ENCODE assay signal across 35 mouse cellular contexts in the genomic region with DNA sequence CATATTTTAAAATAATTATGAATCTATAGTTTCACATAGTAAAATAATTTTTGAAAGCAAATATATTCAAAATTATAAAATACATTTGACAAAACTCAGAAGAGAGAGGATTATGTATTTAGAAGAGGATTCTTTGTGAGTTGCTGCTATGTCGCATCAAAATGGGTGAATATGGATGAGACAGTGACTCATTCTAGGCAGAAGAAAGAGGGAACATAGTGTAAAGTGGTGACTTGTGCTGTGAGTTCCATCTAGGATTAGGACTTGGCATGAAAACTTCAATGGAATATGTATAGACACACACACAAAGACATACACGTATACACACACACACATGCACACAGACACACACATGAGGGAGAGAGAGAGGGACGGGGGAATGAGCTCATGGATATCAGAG.
"Had no signal": no experiment of that assay in that cellular context is flagged by ENCODE, and none has a peak within 500 bp of the region (broad histone marks: within the 10 kb centered on the region; RNA-seq: fewer than 3 reads in every experiment).

No protein-coding gene starts in this region.

- H3K36me3 ChIP-seq: heart, embryonic 10.5 days; heart, embryonic 12.5 days; heart, embryonic 13.5 days; heart, embryonic 15.5 days; hindbrain, embryonic 10.5 days; hindbrain, embryonic 12.5 days; hindbrain, embryonic 13.5 days; hindbrain, embryonic 15.5 days; intestine, embryonic 15.5 days; kidney, embryonic 15.5 days had no signal

- H3K27me3 ChIP-seq: heart, embryonic 12.5 days; heart, embryonic 13.5 days; heart, embryonic 15.5 days; hindbrain, embryonic 12.5 days; hindbrain, embryonic 13.5 days; hindbrain, embryonic 15.5 days; intestine, embryonic 15.5 days; kidney, embryonic 15.5 days had no signal

- H3K4me1 ChIP-seq: heart, embryonic 10.5 days; heart, embryonic 12.5 days; heart, embryonic 13.5 days; heart, embryonic 15.5 days; hindbrain, embryonic 10.5 days; hindbrain, embryonic 12.5 days; hindbrain, embryonic 13.5 days; hindbrain, embryonic 15.5 days; intestine, embryonic 15.5 days; kidney, embryonic 15.5 days had no signal

- ATAC-seq: hindbrain, embryonic 16.5 days; hindbrain, postnatal 0 days; inflammation-experienced regulatory T-cells, adult 6 months; intestine, embryonic 15.5 days; intestine, postnatal 0 days had no signal

- H3K9me3 ChIP-seq: heart, embryonic 10.5 days; heart, embryonic 12.5 days; heart, embryonic 13.5 days; heart, embryonic 15.5 days; hindbrain, embryonic 10.5 days; hindbrain, embryonic 12.5 days; hindbrain, embryonic 13.5 days; hindbrain, embryonic 15.5 days; intestine, embryonic 15.5 days; kidney, embryonic 15.5 days had no signal

- DNase-seq: heart, postnatal 10 days; heart, postnatal 14 days; heart, postnatal 36 days; heart, postnatal 4 days; kidney, adult 11 months; kidney, adult 18-20 months; kidney, adult 2 months; kidney, adult 8-10 months; kidney, adult 9 months; kidney, postnatal 10 days; kidney, postnatal 14 days; kidney, postnatal 25 days; kidney, postnatal 36 days; kidney, postnatal 4 days; layer of hippocampus, adult 9-11 months; layer of hippocampus, postnatal 36 days had no signal

- H3K9ac ChIP-seq: heart, embryonic 12.5 days; heart, embryonic 13.5 days; heart, embryonic 15.5 days; hindbrain, embryonic 12.5 days; hindbrain, embryonic 13.5 days; hindbrain, embryonic 14.5 days; hindbrain, embryonic 15.5 days; intestine, embryonic 15.5 days; kidney, embryonic 15.5 days had no signal

- H3K27ac ChIP-seq: heart, embryonic 10.5 days; heart, embryonic 13.5 days; heart, embryonic 15.5 days; hindbrain, embryonic 10.5 days; hindbrain, embryonic 12.5 days; hindbrain, embryonic 13.5 days; hindbrain, embryonic 14.5 days; hindbrain, embryonic 15.5 days; hindbrain, postnatal 0 days; intestine, embryonic 15.5 days; kidney, embryonic 15.5 days; kidney, postnatal 0 days; layer of hippocampus, adult 2 months; left cerebral cortex, adult 2 months had no signal

- H3K4me2 ChIP-seq: heart, embryonic 11.5 days; heart, embryonic 12.5 days; heart, embryonic 13.5 days; heart, embryonic 15.5 days; hindbrain, embryonic 12.5 days; hindbrain, embryonic 13.5 days; hindbrain, embryonic 14.5 days; hindbrain, embryonic 15.5 days; intestine, embryonic 15.5 days; kidney, embryonic 15.5 days had no signal

- H3K4me3 ChIP-seq: heart, embryonic 10.5 days; heart, embryonic 12.5 days; heart, embryonic 13.5 days; heart, embryonic 15.5 days; hindbrain, embryonic 10.5 days; hindbrain, embryonic 12.5 days; hindbrain, embryonic 13.5 days; hindbrain, embryonic 15.5 days; intestine, embryonic 15.5 days; kidney, embryonic 15.5 days; layer of hippocampus, adult 2 months; left cerebral cortex, adult 2 months had no signal
